Mouse (Mus musculus) frontal cortex, postnatal 25 days (tissue): Measurements from ENCODE around the gene Thrsp.
A peak's percentile ranks its signal among the peaks of the same experiment; 100 is the strongest.
"Not testable (repeated sequence)": the region's sequence is repeated elsewhere in the genome, so short reads cannot be mapped to it uniquely, and the experiment has no call there.

ENCODE experiments used
- DNase-seq, 2 experiments: peaks; one replicate each; pipeline ENCODE4 v3.0.0; 2022; ENCODE audit warnings: low spot score in 2 of 2

The Thrsp gene

DNA sequence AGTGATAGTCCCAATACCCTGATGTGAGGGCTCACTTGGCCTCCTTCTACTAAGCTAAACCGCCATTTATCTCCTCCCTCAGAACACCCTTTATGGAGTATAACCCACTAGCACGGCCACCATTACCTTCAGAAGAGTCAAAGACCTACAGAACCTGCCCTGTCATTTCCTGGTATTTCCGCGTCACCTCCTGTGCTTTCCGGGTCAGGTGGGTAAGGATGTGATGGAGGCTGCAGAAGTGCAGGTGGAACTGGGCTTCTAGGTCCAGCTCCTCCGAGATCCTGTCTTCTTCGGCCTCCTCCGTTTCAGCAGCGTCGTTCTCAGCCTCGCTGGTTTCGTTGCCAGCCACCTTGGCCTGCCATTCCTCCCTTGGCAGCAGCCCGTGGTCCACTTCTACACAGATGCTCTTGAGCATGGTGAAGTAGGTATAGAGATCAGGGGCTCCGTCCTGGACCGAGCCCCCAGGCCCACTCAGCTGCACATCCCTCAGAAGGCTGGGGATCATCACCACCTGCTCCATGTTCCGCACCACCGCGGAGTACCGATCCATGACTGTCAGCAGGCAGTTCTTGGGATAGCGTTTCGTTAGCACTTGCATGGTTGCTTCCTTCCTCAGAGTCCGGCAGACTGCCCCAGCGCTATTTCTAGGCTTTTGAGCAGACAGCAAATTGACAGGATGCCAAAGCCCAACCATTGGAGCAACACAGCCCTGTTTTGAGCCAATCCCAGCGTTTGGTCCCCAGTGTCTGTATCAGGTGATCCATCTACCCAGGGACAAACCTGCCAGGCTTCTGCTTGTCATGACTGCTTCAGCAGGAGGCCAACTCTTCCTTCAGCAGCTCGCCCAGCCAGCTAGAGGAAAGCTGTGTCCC is at the start of gene Thrsp:
Gene Thrsp (minus strand): TSS at position 825 of the 872 bp plus-strand sequence.
- DNase-seq: peak; percentile 37 to 48

- no peak for DNase-seq
These were observed 38.0 kb upstream of the Thrsp start for GRCm38 (mm10) chr7:97455577-97455976.

- no peak for DNase-seq
These were observed 37.3 kb upstream of the Thrsp start for GRCm38 (mm10) chr7:97454795-97455194.

DNA sequence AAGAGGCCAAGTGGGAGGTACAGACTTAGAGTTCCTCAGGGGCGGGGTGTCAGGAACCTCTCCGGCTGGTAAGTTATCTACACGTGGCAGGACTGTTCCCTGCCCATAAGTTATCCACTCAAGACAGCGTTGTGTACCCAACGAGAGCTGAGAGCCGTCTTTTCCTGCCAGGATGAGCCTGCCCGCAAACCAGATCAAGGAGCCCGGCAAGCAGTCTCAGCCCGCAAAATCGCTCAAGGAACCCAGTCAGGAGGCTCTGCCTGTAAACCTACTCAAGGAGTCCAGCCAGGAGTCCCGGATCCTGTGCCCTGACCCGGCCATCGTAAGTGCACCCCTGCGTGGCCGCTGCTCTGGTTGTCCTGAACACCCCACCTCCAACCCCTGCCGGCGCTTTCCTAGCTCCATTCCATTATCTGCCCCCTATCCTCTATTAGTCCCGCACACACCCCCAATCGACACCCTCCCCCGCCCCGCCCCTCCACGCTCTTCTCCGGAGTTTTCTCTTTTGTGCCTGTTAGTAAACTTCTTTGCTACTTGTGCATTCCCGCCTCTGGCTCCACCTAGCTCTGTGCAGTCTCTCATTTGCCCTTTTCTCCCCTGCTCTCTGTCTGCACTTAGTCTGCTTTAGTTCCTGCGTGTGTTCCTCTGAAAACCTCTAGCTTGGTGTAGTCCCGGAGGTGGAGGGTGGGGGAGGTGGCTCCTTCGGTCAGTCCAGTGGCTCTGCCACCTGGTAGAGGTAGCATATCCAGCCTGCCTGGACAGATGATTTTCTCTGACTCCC is 35.8 kb upstream of the Thrsp start:
- no peak for DNase-seq

GRCm38 (mm10) chr7:97452196-97452595 is 34.7 kb upstream of the Thrsp start:
- no peak for DNase-seq

DNA sequence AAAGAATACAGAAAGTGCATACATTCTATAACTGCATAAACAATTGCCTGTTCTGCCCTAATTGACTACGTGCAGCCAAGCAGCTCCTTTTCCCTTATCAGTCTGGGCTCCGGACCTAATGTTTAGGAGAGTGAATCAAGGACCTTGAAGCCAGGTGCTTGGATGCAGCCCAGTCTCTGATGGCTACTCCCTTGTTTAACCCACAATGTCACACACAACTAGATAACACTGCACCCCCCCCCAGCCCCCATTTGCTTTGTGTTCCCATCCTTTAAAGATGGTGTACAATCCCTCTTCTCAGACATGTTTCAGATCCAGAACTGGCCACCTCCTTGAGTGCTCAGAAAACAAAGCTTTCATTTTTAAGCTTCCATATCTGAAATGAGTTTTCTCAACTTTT is 33.5 kb upstream of the Thrsp start, which contains the start of gene Kctd14:
Gene Kctd14 (plus strand): TSS at position 301 of the 400 bp plus-strand sequence.
- not testable (repeated sequence) for DNase-seq

DNA sequence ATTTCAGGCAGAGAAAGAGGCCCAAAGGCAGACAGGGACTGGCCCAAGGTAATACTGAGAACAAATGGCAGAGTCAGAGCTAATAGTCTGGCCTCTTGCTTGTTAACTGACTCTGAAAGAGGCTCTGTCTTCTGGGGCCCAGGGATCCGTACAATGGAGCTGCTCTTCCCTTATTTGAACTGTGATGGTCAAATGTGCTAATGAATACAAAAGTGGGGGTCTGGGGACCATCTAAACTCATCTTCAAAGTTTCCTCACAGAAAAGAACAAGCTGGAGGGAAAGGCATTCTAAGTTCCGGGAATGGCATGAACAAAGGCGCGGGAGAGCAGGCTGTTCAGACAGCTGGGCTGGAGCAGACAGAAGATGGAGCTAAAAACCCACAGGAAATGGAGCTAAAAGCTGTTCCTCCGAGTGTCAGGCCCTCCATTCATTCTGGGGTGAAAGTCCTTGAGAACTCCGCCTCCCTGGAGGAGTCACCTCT is 29.6 kb upstream of the Thrsp start:
- DNase-seq: no peak

- DNase-seq: peak; percentile 73 to 79
These were observed 28.8 kb upstream of the Thrsp start for GRCm38 (mm10) chr7:97446171-97446925.

- no peak for DNase-seq
These were observed 21.5 kb upstream of the Thrsp start for GRCm38 (mm10) chr7:97438986-97439385.

DNA sequence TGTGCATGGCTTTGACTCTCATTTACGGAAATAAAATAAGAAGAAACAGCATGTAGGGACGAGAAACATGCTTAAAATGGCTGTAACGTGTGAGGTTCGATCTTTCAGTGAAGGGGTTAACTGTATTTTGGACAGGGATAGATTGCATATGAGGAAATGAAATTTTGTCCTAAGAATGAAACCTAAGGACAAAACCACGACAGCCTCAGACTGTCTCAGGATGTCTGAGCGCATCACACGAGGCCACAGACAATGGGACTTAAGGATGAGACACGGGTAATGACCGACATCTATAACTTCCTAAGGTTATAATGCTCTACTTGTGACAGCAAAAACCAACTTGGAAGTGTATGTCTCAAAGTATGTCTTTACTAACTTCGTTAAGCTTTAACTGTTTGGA is 17.0 kb upstream of the Thrsp start:
- no peak for DNase-seq

DNA sequence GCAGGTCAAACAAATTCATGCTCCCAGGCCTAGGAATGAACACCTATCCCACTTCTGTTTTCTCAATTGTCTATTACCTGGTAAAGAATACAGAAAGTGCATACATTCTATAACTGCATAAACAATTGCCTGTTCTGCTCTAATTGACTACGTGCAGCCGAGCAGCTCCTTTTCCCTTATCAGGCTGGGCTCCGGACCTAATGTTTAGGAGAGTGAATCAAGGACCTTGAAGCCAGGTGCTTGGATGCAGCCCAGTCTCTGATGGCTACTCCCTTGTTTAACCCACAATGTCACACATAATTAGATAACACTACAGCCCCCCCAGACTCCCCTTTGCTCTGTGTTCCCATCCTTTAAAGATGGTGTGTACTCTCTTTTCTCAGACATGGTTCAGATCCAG is 16.0 kb upstream of the Thrsp start:
- DNase-seq: not testable (repeated sequence)

GRCm38 (mm10) chr7:97429705-97430104 is 12.2 kb upstream of the Thrsp start:
- no peak for DNase-seq

DNA sequence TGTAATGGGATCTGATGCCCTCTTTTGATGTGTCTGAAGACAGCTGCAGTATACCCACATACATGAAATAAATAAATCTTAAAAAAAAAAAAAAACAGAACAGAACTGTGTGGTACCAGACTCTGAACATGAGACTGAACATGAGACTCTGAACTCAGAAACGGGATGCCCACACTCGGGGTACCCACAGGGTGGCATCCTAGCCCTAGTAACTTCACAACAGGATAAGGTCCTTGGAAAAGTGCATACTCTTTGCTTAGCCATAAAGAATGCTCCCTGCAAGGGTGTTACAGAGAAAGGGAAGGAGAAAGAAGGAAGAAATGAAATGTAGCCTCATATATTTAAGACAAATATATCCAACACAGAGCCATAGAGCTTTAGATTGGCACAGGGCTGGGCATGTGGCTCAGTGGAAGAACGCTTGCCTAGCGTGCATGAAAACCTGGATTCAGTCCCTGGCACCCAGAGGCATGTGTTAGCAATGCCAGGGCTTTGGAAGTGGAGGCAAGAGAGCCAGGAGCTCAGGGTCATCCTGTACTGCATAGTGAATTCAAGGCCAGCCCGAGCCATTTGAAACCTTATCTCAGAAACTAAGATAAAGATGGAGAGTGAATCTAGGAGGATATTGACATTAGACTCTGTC is 10.4 kb upstream of the Thrsp start:
- no peak for DNase-seq

- no peak for DNase-seq
These were observed 9.8 kb upstream of the Thrsp start for GRCm38 (mm10) chr7:97427296-97427695.

DNA sequence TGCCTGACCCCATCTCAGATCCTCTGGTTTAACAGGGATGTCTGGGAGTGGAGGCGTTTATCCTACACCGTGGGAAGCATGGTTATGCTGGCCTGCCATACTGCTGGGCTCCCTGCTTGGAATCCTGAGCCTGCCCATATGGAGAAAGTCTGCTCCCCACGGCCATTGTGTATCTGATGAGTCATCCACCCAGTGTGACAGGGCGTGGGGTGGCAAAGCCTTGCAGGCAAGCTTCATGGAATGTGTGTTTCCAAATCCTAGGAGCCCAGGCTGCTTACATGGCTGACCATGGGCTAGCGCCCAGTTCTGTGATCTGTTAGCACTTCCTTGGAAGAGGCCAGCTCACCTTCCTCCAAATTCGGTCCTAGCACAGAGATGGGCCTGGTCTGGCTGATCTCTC is 9.0 kb upstream of the Thrsp start:
- no peak for DNase-seq

DNA sequence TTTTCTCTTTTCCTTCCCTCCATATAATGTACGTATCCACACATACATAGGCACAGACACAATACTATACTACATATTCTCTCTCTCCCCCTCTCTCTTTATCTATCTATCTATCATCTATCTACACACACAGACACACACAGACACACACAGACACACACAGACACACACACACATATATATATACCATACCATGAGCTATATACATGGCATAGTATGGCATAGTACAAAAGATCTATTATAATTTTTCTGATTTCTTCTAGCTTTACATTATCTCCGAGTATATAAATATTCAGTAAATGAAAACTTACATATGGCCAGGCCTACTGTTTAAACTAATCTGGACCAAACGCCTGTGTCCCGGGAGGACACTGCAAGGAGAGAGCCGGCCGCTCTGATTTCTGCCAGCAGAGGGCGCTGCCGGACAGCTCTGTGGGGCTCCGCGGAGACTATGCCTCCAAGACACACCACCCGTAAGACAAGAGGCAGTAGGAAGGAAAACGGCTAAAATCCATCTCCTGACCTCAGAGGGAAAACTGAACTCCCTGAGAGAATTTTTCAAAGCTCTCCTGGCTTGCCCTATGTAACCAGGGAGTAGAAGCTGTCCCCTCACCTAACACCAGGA is 7.2 kb upstream of the Thrsp start:
- DNase-seq: peak; percentile 86 to 93

GRCm38 (mm10) chr7:97423754-97424153 is 6.2 kb upstream of the Thrsp start:
- DNase-seq: no peak

GRCm38 (mm10) chr7:97420958-97421651 is 3.6 kb upstream of the Thrsp start:
- no peak for DNase-seq

DNA sequence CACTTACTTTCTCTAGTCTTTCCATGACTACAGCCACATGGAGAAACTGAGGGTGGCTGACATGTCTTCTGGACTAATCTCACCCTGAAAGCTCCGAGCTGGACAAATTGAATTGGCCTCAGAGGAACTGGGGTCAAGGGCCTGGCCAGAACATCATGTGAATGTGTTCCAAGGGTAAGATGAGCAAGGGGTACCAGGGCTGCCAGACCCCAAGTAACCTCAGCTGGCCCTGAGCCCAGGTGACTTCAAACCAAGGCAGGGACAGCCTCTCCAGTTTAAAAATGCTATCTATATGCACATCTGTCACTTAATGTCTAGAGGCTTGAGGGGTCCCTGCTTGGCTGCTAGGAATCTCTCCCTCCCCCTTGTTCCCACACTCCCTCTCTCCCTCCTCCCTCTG is 2.9 kb upstream of the Thrsp start:
- DNase-seq: no peak

DNA sequence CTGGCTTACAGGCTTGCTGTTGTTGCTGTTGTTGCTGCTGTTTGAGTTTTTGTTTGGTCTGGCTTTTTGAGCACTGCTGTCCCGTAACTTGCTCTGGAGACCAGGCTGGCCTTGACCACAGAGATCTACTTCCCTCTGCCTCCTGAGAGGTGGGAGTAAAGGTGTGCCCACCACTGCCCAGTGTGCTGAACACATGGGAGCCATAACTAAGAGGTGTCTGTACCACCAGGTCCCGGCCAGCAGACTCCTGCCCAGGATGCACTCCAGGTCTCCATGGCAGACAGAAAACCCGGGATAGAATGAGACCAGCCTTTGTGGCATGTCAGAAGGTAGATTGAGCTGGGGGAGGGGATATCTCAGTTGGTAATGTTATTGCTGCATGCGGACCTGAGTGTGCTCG is 1.6 kb upstream of the Thrsp start:
- no peak for DNase-seq
